Mouse (Mus musculus) heart, postnatal 0 days (tissue): Measurements from ENCODE around the gene 1110002E22Rik. TPM values are rescaled to one million over a fixed set of nuclear protein-coding genes. Genes with fewer than 3 reads are reported as not detected.

Experiments
- ATAC-seq: fragments of 200-750 bp; cut with Nextera tagmentation; 2 replicates; pipeline ENCODE4 v1.8.0; 2017; ENCODE audit warnings: low read depth, moderate number of reproducible peaks, moderate library complexity; ENCODE audit not compliant: insufficient read depth
- DNase-seq: peaks from one replicate; pipeline ENCODE4 v3.0.0-alpha.2; 2016; ENCODE audit warnings: low spot score
- H3K27ac ChIP-seq: fragments of 300-500 bp; sonication (generic); 2 replicates; pipeline ENCODE4 v1.5.1; 2014; ENCODE audit warnings: low read depth, mild to moderate bottlenecking
- H3K27me3 ChIP-seq: fragments of 300-500 bp; sonication (generic); 2 replicates; pipeline ENCODE4 v1.6.1; 2014; ENCODE audit warnings: low read length, mixed read lengths; ENCODE audit not compliant: control insufficient read depth, insufficient read depth
- H3K36me3 ChIP-seq: fragments of 300-500 bp; sonication (generic); replicated peaks from 2 replicates; pipeline ENCODE4 v1.6.1; 2014; ENCODE audit warnings: low read length, mixed read lengths; ENCODE audit not compliant: control insufficient read depth, insufficient read depth
- H3K4me1 ChIP-seq: fragments of 300-500 bp; sonication (generic); 2 replicates; pipeline ENCODE4 v1.6.1; 2014; ENCODE audit warnings: antibody characterized with exemption; ENCODE audit not compliant: control insufficient read depth, insufficient read depth
- H3K4me2 ChIP-seq: fragments of 300-500 bp; sonication (generic); 2 replicates; pipeline ENCODE4 v1.6.1; 2014; ENCODE audit warnings: low read depth, mild to moderate bottlenecking, low read length, moderate library complexity
- H3K4me3 ChIP-seq: fragments of 300-500 bp; sonication (generic); 2 replicates; pipeline ENCODE4 v1.5.1; 2014; ENCODE audit warnings: low read depth, low read length
- H3K9ac ChIP-seq: fragments of 300-500 bp; sonication (generic); replicated peaks from 2 replicates; pipeline ENCODE4 v1.6.1; 2014; ENCODE audit warnings: low read depth, low read length, mixed read lengths
- H3K9me3 ChIP-seq: fragments of 300-500 bp; sonication (generic); replicated peaks from 2 replicates; pipeline ENCODE4 v1.6.1; 2016; ENCODE audit warnings: low read length; ENCODE audit not compliant: control insufficient read depth
- CTCF ChIP-seq: IDR thresholded peaks from 2 replicates; pipeline ENCODE4 v1.5.1; 2016; ENCODE audit warnings: antibody characterized with exemption, control low read depth, low read depth
- EP300 ChIP-seq: IDR thresholded peaks from 2 replicates; pipeline ENCODE4 v1.6.1; 2016; ENCODE audit warnings: antibody characterized with exemption, low read depth
- WGBS: fragments of 180-500 bp; shearing (Covaris S2); extraction: QIAGEN DNeasy Blood & Tissue Kit; methylation state at CpG from one replicate; pipeline ENCODE4 v1.1.7; 2014; 5-methylcytosine and 5-hydroxymethylcytosine counted together
- polyA plus RNA-seq: library from polyadenylated mRNA; unstranded; fragments of >200 nt; fragmentation: Nextera tagmentation; extraction: Ambion mirVana; gene quantifications from 2 replicates; pipeline ENCODE4 v1.2.1, GENCODE M21; 2015
- total RNA-seq: library from RNA; depleted of rRNA; stranded (reverse); fragments of >200 nt; gene quantifications from 2 replicates; pipeline ENCODE4 v1.2.3, GENCODE M21; 2014; ENCODE audit warnings: low replicate concordance

Gene 1110002E22Rik
- total and polyA plus RNA-seq, 2 experiments from 2014 or later = 13.3 to 32.5 TPM

- Histone ChIP-seq H3K36me3 (no peaks in the 10 kb centered on the region), H3K9me3 (no peaks in the 10 kb centered on the region), H3K27ac (no peak overlapping the region), H3K9ac (no peak overlapping the region), H3K27me3 (no peaks in the 10 kb centered on the region), H3K4me1 (peaks cover 11% of the 10 kb centered on the region; the same call in 1 of the 2 replicates), H3K4me3 (no peak overlapping the region), H3K4me2 (no peak overlapping the region)
- ATAC-seq = no peak
- TF ChIP-seq CTCF (no peak), EP300 (no peak)
- DNase-seq = no peak
- WGBS = 93% methylated on average over 10 of the region's 10 CpGs
Observed at GRCm38 (mm10) chr3:138106887-138107286, 42.0 kb downstream of the 1110002E22Rik start.

DNA sequence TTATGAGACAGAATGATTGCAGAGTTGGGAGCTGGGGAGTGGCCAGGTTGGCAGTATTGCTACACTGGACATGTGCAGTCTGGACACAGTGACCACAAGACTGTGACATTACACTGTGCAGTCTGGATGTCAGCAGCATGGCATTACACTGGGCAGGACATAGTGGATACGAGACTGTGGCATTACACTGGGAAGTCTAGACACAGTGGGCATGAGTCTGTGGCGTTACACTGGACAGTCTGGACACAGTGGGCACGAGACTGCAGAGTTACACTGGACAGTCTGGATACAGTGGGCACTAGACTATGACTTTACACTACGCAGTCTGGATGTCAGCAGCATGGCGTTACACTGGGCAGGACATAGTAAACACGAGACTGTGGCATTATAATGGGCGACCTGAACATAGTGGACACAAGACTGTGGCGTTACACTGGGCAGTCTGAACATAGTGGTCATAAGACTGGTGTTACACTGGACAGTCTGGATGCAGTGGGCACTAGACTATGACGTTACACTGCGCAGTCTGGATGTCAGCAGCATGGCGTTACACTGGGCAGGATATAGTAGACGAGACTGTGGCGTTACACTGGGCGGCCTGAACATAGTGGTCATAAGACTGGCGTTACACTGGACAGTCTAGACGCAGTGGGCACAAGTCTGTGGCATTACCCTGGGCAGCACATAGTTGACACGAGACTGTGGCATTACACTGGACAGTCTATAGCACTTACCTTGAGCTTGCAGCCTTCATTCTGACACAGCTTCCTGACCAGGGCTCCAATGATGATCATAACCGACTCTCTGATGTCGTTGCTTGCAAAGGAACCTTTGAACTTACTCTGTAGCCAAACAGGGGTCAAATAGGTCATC, 46.3 kb downstream of the 1110002E22Rik start:
- no peak for TF ChIP-seq EP300
- no peak for TF ChIP-seq CTCF
- ATAC-seq (no peak), DNase-seq (no peak)
- no peaks in the 10 kb centered on the region for H3K27me3 ChIP-seq
- H3K9ac ChIP-seq = no peak overlapping the region
- H3K36me3 ChIP-seq = no peaks in the 10 kb centered on the region
- H3K27ac ChIP-seq = no peak overlapping the region
- no peak overlapping the region for H3K4me2 ChIP-seq
- H3K9me3 ChIP-seq = no peaks in the 10 kb centered on the region
- 0 out of 2 replicates have a peak, but pooled peaks cover under 1% of the 10 kb centered on the region for H3K4me1 ChIP-seq
- WGBS = 88% methylated on average over 19 of the region's 19 CpGs
- H3K4me3 ChIP-seq = no peak overlapping the region

- no peak overlapping the region for H3K4me2 ChIP-seq
- TF ChIP-seq EP300 (no peak), CTCF (no peak)
- H3K4me3 ChIP-seq = no peak overlapping the region
- DNase-seq (no peak), ATAC-seq (no peak)
- H3K27me3 ChIP-seq = no peaks in the 10 kb centered on the region
- 81% methylated on average over 17 of the region's 17 CpGs for WGBS
- H3K27ac ChIP-seq = no peak overlapping the region
- peaks cover 25% of the 10 kb centered on the region for H3K4me1 ChIP-seq
- no peaks in the 10 kb centered on the region for H3K36me3 ChIP-seq
- no peaks in the 10 kb centered on the region for H3K9me3 ChIP-seq
- H3K9ac ChIP-seq = no peak overlapping the region
Observed at GRCm38 (mm10) chr3:138114106-138114505, 49.3 kb downstream of the 1110002E22Rik start.

DNA sequence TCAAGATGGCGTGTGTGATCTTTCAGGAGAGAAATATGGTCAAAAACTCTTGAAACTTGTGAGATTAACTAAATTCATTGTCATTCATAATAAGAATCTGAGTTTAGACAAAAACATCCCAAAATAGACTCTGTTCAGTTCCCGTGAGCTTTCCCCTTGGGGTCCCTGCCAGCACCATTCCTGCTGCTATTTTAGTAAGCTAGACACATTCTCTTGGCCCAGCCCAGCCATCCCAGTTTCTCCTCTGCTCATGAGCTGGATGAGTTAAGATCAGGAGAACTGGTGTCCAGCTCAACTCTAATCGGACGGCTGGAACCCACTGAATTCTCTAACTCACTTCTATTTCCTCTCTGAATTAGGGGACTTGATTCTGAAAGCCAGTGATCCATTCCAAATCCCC, 52.0 kb downstream of the 1110002E22Rik start:
- ATAC-seq (no peak), DNase-seq (peak; percentile 80)
- 35% methylated on average over 4 of the region's 4 CpGs for WGBS
- peaks cover 28% of the 10 kb centered on the region for H3K4me1 ChIP-seq
- no peak overlapping the region for H3K4me3 ChIP-seq
- H3K9ac ChIP-seq = no peak overlapping the region
- H3K27ac ChIP-seq = peak overlapping the region; percentile 73
- H3K4me2 ChIP-seq = no peak overlapping the region
- no peaks in the 10 kb centered on the region for H3K27me3 ChIP-seq
- TF ChIP-seq EP300 (no peak), CTCF (no peak)
- no peaks in the 10 kb centered on the region for H3K9me3 ChIP-seq
- no peaks in the 10 kb centered on the region for H3K36me3 ChIP-seq

GRCm38 (mm10) chr3:138118392-138118791, 53.5 kb downstream of the 1110002E22Rik start:
- H3K4me1 ChIP-seq = peaks cover 28% of the 10 kb centered on the region
- 53% methylated on average over 6 of the region's 6 CpGs for WGBS
- no peak for ATAC-seq
- peak overlapping the region; percentile 33 for H3K4me2 ChIP-seq
- H3K4me3 ChIP-seq = no peak overlapping the region
- H3K9ac ChIP-seq = 0 out of 2 replicates have a peak overlapping the region, but pooled peaks have one; percentile 9
- no peak for TF ChIP-seq EP300
- TF ChIP-seq CTCF = no peak
- H3K9me3 ChIP-seq = no peaks in the 10 kb centered on the region
- no peaks in the 10 kb centered on the region for H3K36me3 ChIP-seq
- peak overlapping the region; percentile 86 for H3K27ac ChIP-seq
- DNase-seq = no peak
- no peaks in the 10 kb centered on the region for H3K27me3 ChIP-seq
